Mouse (Mus musculus) left cerebral cortex, postnatal 10 days (tissue): ENCODE measurements at regions not wholly inside any gene's neighbourhood (a gene's known extent, or its start where the extent isn't known, plus 50 kb on each side); places are given as distances from the start of the nearest gene placed in this dataset.

Experiments used
- DNase-seq, 2 experiments: peaks; one replicate each; pipeline ENCODE4 v3.0.0; 2021 to 2022; ENCODE audit warnings: low spot score in 2 of 2, mixed read lengths in 1 of 2; ENCODE audit errors: extremely low spot score in 1 of 2
- intact Hi-C: fragments of 180-260 bp; cut with DNase I; formaldehyde crosslinking; loops from one replicate; pipeline ENCODE4 v1.15.1; 2025

GRCm38 (mm10) chr12:70523379-70523778 is 70.5 kb downstream of the Tmx1 start:
- intact Hi-C loops = no loop called here
- no peak for DNase-seq

- intact Hi-C loops = no loop called here
- DNase-seq = no peak
These were observed 71.8 kb downstream of the Tmx1 start for GRCm38 (mm10) chr12:70524703-70525102.

GRCm38 (mm10) chr12:70531661-70532060 is 78.8 kb downstream of the Tmx1 start:
- intact Hi-C loops = no loop called here
- no peak for DNase-seq

- no peak for DNase-seq
- intact Hi-C loops = no loop called here
These were observed 79.3 kb downstream of the Tmx1 start for GRCm38 (mm10) chr12:70532225-70532624.

GRCm38 (mm10) chr12:70532843-70533242 is 79.9 kb downstream of the Tmx1 start:
- DNase-seq = peak; percentile 12 to 35
- intact Hi-C loops = no loop called here

- no peak for DNase-seq
- intact Hi-C loops = no loop called here
These were observed 80.6 kb downstream of the Tmx1 start for GRCm38 (mm10) chr12:70533375-70533935.

- DNase-seq = no peak
- intact Hi-C loops = no loop called here
These were observed 86.2 kb downstream of the Tmx1 start for GRCm38 (mm10) chr12:70539124-70539523.

- intact Hi-C loops = no loop called here
- no peak for DNase-seq
These were observed 87.0 kb downstream of the Tmx1 start for GRCm38 (mm10) chr12:70539856-70540255.

GRCm38 (mm10) chr12:70541432-70541831 is 88.5 kb downstream of the Tmx1 start:
- no peak for DNase-seq
- intact Hi-C loops = no loop called here

- no peak for DNase-seq
- intact Hi-C loops = no loop called here
These were observed 90.4 kb downstream of the Tmx1 start for GRCm38 (mm10) chr12:70543299-70543698.

GRCm38 (mm10) chr12:70544326-70544725 is 91.4 kb downstream of the Tmx1 start:
- intact Hi-C loops = no loop called here
- no peak for DNase-seq

- intact Hi-C loops = no loop called here
- no peak for DNase-seq
These were observed 92.1 kb downstream of the Tmx1 start for GRCm38 (mm10) chr12:70544850-70545510.

GRCm38 (mm10) chr12:70547199-70547598 is 94.3 kb downstream of the Tmx1 start:
- DNase-seq = no peak

GRCm38 (mm10) chr12:70549296-70549695 is 96.4 kb downstream of the Tmx1 start:
- intact Hi-C loops = no loop called here
- DNase-seq = no peak

More at GRCm38 (mm10) chr12:70547199-70547598, 94.3 kb downstream of the Tmx1 start:
- intact Hi-C loops = no loop called here

- intact Hi-C loops = no loop called here
- DNase-seq = no peak
These were observed 101.0 kb downstream of the Tmx1 start for GRCm38 (mm10) chr12:70553866-70554265.

GRCm38 (mm10) chr12:70554586-70554985 is 101.7 kb downstream of the Tmx1 start:
- intact Hi-C loops = no loop called here
- no peak for DNase-seq

GRCm38 (mm10) chr12:70555723-70556122 is 102.8 kb downstream of the Tmx1 start:
- DNase-seq = no peak
- intact Hi-C loops = no loop called here

- intact Hi-C loops = no loop called here
- no peak for DNase-seq
These were observed 103.9 kb downstream of the Tmx1 start for GRCm38 (mm10) chr12:70556820-70557219.

GRCm38 (mm10) chr12:70563446-70563845 is 110.6 kb downstream of the Tmx1 start:
- intact Hi-C loops = no loop called here
- no peak for DNase-seq

- no peak for DNase-seq
- intact Hi-C loops = no loop called here
These were observed 122.8 kb downstream of the Tmx1 start for GRCm38 (mm10) chr12:70575665-70576064.

GRCm38 (mm10) chr12:70577769-70578168 is 124.9 kb downstream of the Tmx1 start:
- no peak for DNase-seq
- intact Hi-C loops = no loop called here
